Mouse (Mus musculus): Measurements from ENCODE around the gene Dzank1. TPM values are rescaled to one million over a fixed set of nuclear protein-coding genes. Genes with fewer than 3 reads are reported as not detected.

Gene Dzank1
- polyA plus RNA-seq, 2 experiments = 1.6 to 1.7 TPM

DNA sequence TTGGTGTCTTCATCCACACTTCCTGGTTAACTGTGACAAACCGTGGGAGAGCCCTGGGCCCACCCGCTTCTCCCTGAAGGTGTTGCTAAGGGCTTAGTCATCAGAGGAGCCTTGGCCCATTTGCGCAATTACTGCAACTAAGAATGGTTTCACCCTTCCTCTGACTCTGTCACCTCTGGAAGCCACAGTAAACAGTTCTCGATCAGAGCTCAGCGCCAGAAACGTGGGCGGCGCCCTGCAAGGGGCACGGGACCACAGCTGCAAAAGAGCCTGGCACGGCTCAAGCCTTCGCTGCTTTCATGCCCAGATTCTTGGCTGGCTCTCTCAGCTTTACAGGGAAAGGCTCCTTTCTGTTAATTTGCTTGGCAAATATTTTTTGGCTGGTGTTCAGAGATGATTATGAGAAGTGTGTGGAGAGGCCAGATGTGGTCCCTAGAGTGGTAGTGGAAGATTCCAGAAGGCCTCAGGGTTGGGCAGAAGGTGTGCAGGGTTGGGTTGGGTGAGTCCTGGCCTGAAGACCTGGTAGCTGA, 85.8 kb downstream of the Dzank1 start:
- 67% methylated on average over 11 of the region's 11 CpGs for WGBS
- H3K27ac ChIP-seq (replicated peaks; ENCODE audit: low read depth, low read length) = no peak overlapping the region
- TF ChIP-seq POLR2A (IDR thresholded peaks at IDR 0.05; ENCODE audit: borderline replicate concordance, extremely low read depth, insufficient read depth, insufficient read length) = no peak
- peak; percentile 20 for DNase-seq (ENCODE audit: low spot score)
- no peak overlapping the region for H3K4me3 ChIP-seq (replicated peaks; ENCODE audit: low read length)
- H3K9ac ChIP-seq (ENCODE audit: low read depth, low read length, severe bottlenecking) = no peak overlapping the region
- H3K4me1 ChIP-seq (ENCODE audit: control insufficient read depth, insufficient read depth, low read length) = no peaks in the 10 kb centered on the region
- no peaks in the 10 kb centered on the region for H3K9me3 ChIP-seq (ENCODE audit: control insufficient read depth, low read length)
- no peak overlapping the region for H3K4me2 ChIP-seq (replicated peaks; ENCODE audit: low read depth, low read length, severe bottlenecking)
- ATAC-seq (ENCODE audit: low FRiP score, low read depth) = no peak
- H3K36me3 ChIP-seq (ENCODE audit: control insufficient read depth, insufficient read depth, low read length) = no peaks in the 10 kb centered on the region
- no peaks in the 10 kb centered on the region for H3K27me3 ChIP-seq (ENCODE audit: control insufficient read depth, insufficient read depth, low read length)

DNA sequence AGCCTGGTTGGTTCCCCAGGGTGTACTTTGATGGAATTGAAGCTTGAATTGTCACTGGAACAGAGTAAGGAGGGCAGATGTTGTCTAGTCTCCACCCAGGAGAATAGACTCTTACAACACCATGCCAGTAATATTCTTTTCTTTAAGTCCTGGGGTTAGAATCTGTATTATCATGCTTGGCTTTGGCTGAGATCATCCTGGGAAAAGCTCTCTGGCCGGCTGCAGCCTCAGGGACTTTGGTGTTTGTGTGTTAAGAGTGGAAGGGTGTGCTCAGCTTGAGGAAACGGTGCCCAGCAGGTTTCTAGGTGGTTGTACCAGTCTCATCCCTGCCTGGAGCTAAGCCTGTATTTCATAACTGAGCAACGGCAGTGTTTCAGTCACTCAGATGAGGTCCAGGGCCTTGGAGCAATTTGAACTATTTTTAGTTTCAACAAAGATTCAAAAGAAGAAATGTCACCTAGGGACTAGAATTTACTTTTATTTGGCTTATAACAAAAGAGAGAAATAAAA, 88.0 kb downstream of the Dzank1 start:
- no peak for ATAC-seq (ENCODE audit: low FRiP score, low read depth)
- Histone ChIP-seq H3K27ac (replicated peaks; ENCODE audit: low read depth, low read length) (no peak overlapping the region), H3K9ac (ENCODE audit: low read depth, low read length, severe bottlenecking) (no peak overlapping the region), H3K27me3 (ENCODE audit: control insufficient read depth, insufficient read depth, low read length) (no peaks in the 10 kb centered on the region), H3K4me3 (replicated peaks; ENCODE audit: low read length) (no peak overlapping the region), H3K9me3 (ENCODE audit: control insufficient read depth, low read length) (no peaks in the 10 kb centered on the region), H3K4me1 (ENCODE audit: control insufficient read depth, insufficient read depth, low read length) (no peaks in the 10 kb centered on the region), H3K36me3 (ENCODE audit: control insufficient read depth, insufficient read depth, low read length) (no peaks in the 10 kb centered on the region), H3K4me2 (replicated peaks; ENCODE audit: low read depth, low read length, severe bottlenecking) (no peak overlapping the region)
- DNase-seq (ENCODE audit: low spot score) = no peak
- 65% methylated on average over 3 of the region's 3 CpGs for WGBS
- no peak for TF ChIP-seq POLR2A (IDR thresholded peaks at IDR 0.05; ENCODE audit: borderline replicate concordance, extremely low read depth, insufficient read depth, insufficient read length)

- H3K27ac ChIP-seq (replicated peaks; ENCODE audit: low read depth, low read length) = no peak overlapping the region
- no peaks in the 10 kb centered on the region for H3K4me1 ChIP-seq (ENCODE audit: control insufficient read depth, insufficient read depth, low read length)
- 59% methylated on average over 4 of the region's 4 CpGs for WGBS
- no peak for DNase-seq (ENCODE audit: low spot score)
- no peak overlapping the region for H3K4me3 ChIP-seq (replicated peaks; ENCODE audit: low read length)
- no peak overlapping the region for H3K9ac ChIP-seq (ENCODE audit: low read depth, low read length, severe bottlenecking)
- no peaks in the 10 kb centered on the region for H3K27me3 ChIP-seq (ENCODE audit: control insufficient read depth, insufficient read depth, low read length)
- no peak for TF ChIP-seq POLR2A (IDR thresholded peaks at IDR 0.05; ENCODE audit: borderline replicate concordance, extremely low read depth, insufficient read depth, insufficient read length)
- H3K36me3 ChIP-seq (ENCODE audit: control insufficient read depth, insufficient read depth, low read length) = no peaks in the 10 kb centered on the region
- no peaks in the 10 kb centered on the region for H3K9me3 ChIP-seq (ENCODE audit: control insufficient read depth, low read length)
- H3K4me2 ChIP-seq (replicated peaks; ENCODE audit: low read depth, low read length, severe bottlenecking) = no peak overlapping the region
- no peak for ATAC-seq (ENCODE audit: low FRiP score, low read depth)
These were observed 88.8 kb downstream of the Dzank1 start for GRCm38 (mm10) chr2:144438424-144438823.

GRCm38 (mm10) chr2:144435679-144436078, 91.5 kb downstream of the Dzank1 start:
- Histone ChIP-seq H3K4me3 (replicated peaks; ENCODE audit: low read length) (no peak overlapping the region), H3K9me3 (ENCODE audit: control insufficient read depth, low read length) (no peaks in the 10 kb centered on the region), H3K27ac (replicated peaks; ENCODE audit: low read depth, low read length) (no peak overlapping the region), H3K4me1 (ENCODE audit: control insufficient read depth, insufficient read depth, low read length) (no peaks in the 10 kb centered on the region), H3K27me3 (ENCODE audit: control insufficient read depth, insufficient read depth, low read length) (no peaks in the 10 kb centered on the region), H3K36me3 (ENCODE audit: control insufficient read depth, insufficient read depth, low read length) (no peaks in the 10 kb centered on the region), H3K9ac (ENCODE audit: low read depth, low read length, severe bottlenecking) (no peak overlapping the region), H3K4me2 (replicated peaks; ENCODE audit: low read depth, low read length, severe bottlenecking) (no peak overlapping the region)
- whole genome bisulfite sequencing = 60% methylated on average over 10 of the region's 10 CpGs
- TF ChIP-seq POLR2A (IDR thresholded peaks at IDR 0.05; ENCODE audit: borderline replicate concordance, extremely low read depth, insufficient read depth, insufficient read length) = no peak
- ATAC-seq (ENCODE audit: low FRiP score, low read depth) = no peak
- peak; percentile 42 for DNase-seq (ENCODE audit: low spot score)

- Histone ChIP-seq H3K27me3 (ENCODE audit: control insufficient read depth, insufficient read depth, low read length) (no peaks in the 10 kb centered on the region), H3K9me3 (ENCODE audit: control insufficient read depth, low read length) (no peaks in the 10 kb centered on the region), H3K9ac (ENCODE audit: low read depth, low read length, severe bottlenecking) (no peak overlapping the region), H3K36me3 (ENCODE audit: control insufficient read depth, insufficient read depth, low read length) (no peaks in the 10 kb centered on the region), H3K27ac (replicated peaks; ENCODE audit: low read depth, low read length) (no peak overlapping the region), H3K4me2 (replicated peaks; ENCODE audit: low read depth, low read length, severe bottlenecking) (no peak overlapping the region), H3K4me3 (replicated peaks; ENCODE audit: low read length) (no peak overlapping the region), H3K4me1 (ENCODE audit: control insufficient read depth, insufficient read depth, low read length) (no peaks in the 10 kb centered on the region)
- no peak for TF ChIP-seq POLR2A (IDR thresholded peaks at IDR 0.05; ENCODE audit: borderline replicate concordance, extremely low read depth, insufficient read depth, insufficient read length)
- DNase-seq (ENCODE audit: low spot score) (no peak), ATAC-seq (ENCODE audit: low FRiP score, low read depth) (no peak)
- WGBS = 68% methylated on average over 5 of the region's 5 CpGs
These were observed 95.9 kb downstream of the Dzank1 start for GRCm38 (mm10) chr2:144431286-144431825.

Data from limb, embryonic 14.5 days (tissue).